Mouse (Mus musculus) monocyte, adult 5-6 weeks (primary cell): ENCODE measurements around the gene Ranbp3. TPM values are rescaled to one million over a fixed set of nuclear protein-coding genes. Genes with fewer than 3 reads are reported as not detected.

Source experiments
- ATAC-seq: fragments of 153-309, 156-312 bp; replicated peaks from 2 replicates; pipeline ENCODE4 v1.8.0; 2017; ENCODE audit warnings: mild to moderate bottlenecking; ENCODE audit not compliant: low TSS enrichment, insufficient number of reproducible peaks, severe bottlenecking, poor library complexity, low FRiP score
- total RNA-seq: library from RNA; stranded (forward); fragments of 200-1000, 200-491, 200-594 nt; gene quantifications from 3 replicates; pipeline ENCODE4 v1.2.3, GENCODE M21; 2017

Ranbp3 gene
- total RNA-seq, 1 experiment from 2014 or later, result 55.6 TPM

DNA sequence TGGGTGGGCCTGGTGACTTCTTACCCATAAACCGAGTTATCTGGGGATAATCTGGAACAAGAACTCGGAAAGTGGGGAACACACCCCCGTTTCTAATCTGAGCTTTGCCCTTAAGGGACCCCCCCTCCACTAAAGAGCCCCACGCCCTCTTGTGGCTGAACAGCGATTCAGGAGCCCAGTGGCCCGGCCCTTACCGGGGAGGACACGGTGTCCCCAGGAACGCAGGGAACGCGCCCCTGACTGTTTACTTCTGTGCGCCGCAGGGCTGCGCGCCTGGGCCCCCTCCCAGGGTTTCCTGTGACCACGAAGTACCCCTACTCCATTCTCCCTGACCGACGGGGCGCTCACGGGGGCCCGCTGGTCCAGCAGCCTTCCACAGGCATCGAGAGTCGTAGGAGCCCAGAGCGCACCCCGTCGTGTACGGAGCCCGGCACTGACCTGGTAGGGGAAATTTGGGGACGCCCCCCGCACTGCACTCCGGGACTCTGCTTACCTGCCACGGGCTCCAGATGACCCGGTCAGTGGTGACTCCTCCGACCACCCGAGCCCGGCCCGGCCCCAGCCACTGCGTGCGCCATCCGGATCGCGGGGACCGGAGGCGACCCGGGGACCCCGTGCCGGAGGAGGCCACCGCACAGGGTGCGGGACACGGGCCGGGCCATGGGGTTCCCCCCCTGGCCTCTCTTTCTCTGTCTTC, 83.8 kb downstream of the Ranbp3 start:
- ATAC-seq, result no peak

DNA sequence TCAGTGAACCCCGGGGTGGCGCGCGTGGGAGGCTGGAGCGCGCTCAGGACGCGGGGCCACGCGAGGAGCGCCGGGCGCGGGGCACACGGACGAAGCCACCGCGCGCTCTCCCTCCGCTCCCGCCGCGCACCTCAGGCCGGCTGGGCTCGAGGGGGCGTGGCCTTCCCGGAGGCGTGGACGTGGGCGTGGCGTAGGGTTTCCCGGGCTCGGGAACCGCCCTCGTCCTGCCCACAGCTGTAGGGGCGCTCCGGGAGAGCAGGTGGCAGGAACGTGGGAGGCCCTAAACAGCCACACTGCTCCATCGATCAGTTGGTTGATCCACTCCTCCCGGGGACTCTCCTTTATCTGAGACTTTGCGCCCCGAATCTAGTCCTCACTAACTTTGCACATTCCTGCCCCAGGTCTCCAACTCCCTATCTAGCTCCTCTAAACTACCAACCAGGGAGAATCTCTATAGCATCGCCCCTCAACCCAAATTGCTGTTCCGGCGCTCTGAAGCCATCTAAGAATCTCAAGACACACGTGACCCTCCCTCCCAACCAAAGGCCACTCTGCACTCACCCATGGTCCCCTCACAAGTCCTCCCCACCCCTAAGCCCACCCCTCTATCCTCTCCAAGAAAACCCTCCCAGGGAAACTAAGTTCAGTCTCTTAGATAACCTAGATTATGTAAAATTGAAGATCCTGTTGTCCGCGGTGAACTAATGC, 84.5 kb downstream of the Ranbp3 start, which contains the start of gene Nrtn:
Nrtn (minus strand) TSS at position 115 of the 708 bp plus-strand sequence.
- no peak for ATAC-seq

DNA sequence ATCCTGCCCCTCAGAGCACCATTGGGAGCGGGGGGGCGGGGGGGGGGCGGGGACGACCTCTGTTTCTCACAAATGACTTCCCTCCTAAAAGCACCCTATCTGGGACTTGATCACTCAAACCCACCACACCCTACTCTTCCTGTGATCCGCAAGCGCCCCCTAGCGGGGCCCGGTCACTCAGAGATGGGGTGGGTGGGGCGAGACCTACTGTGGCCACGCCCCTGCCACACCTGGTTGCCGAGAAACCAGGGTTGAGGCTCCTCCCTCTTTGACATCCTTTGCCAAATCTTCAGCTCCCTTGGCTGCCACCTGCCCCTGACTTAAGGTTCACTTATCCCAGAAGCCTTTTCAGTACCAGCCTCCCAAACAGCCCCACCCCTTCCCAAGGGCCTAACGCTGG, 85.0 kb downstream of the Ranbp3 start:
- ATAC-seq, result no peak

DNA sequence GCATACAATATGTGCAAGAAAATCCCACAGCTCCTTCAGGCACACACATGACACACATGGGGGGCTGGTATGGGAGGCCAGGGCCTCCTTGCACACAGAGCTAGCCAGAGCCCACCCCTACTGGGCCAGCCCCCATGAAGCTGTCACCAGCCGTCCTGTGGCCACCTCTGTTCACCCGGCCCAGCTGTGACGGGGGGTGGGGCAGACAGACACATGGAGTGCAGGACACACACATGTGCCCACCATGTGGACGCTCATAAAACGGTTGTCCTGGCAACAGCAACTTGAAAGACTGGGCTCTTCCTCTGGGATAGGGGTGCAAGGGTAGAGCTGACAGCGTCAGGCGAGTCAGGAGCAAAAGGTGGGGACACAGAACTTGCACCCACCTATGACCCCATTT, 86.2 kb downstream of the Ranbp3 start:
- ATAC-seq, result no peak

DNA sequence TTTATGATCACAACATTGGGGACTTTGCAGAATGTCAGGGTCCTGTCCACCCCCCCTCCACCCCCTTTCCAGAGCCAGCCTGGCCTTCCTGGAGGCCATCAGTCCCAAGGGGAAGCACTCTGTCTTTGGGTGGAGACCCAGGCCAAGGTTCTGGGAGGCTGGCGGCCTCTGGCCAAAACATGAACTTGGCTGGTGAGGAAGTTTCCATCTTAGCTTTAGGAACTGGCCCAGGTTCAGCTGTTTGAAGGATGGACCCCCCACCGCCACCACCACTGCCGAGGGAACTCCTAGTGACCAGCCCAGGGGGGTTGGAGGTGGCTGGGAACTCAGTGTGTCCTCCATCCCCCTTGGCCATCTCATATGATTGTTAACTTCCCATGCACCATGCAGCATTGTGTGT, 88.0 kb downstream of the Ranbp3 start:
- ATAC-seq, result no peak

Other genes starting within 250 kb of the Ranbp3 start
- gene Ptprs, start 196.8 kb upstream of the Ranbp3 start, total RNA-seq, result 15.5 to 40.8 TPM (median 16.3 TPM) in 3 replicates
- gene Znrf4, start 160.9 kb upstream of the Ranbp3 start, total RNA-seq, result not detected in 3 replicates
- gene Gm20219, start 118.9 kb upstream of the Ranbp3 start, total RNA-seq, result 1.2 to 2.0 TPM (median 1.4 TPM) in 3 replicates
- gene Safb2, start 88.7 kb upstream of the Ranbp3 start, total RNA-seq, result 191 to 318 TPM (median 246 TPM) in 3 replicates
- 126 to 218 TPM (median 173 TPM) in 3 replicates for gene Safb, start 88.5 kb upstream of the Ranbp3 start, total RNA-seq
- 37.8 to 85.8 TPM (median 43.7 TPM) in 3 replicates for gene 2410015M20Rik, start 63.5 kb upstream of the Ranbp3 start, total RNA-seq
- 1,204 to 1,236 TPM (median 1,232 TPM) in 3 replicates for gene Rpl36, start 59.9 kb upstream of the Ranbp3 start, total RNA-seq
- gene Lonp1, start 46.4 kb upstream of the Ranbp3 start, total RNA-seq, result 33.2 to 46.1 TPM (median 34.8 TPM) in 3 replicates
- 0.38 to 1.7 TPM in 2 of 3 replicates, not detected in the other for gene Catsperd, start 45.2 kb upstream of the Ranbp3 start, total RNA-seq
- gene Ndufa11, start 44.5 kb downstream of the Ranbp3 start, total RNA-seq, result 66.7 to 91.2 TPM (median 74.2 TPM) in 3 replicates
- gene Vmac, start 44.7 kb downstream of the Ranbp3 start, total RNA-seq, result 5.0 to 6.0 TPM (median 5.0 TPM) in 3 replicates
- not detected in 3 replicates for gene Nrtn, start 84.2 kb downstream of the Ranbp3 start, total RNA-seq
- 15.0 to 22.2 TPM (median 19.2 TPM) in 3 replicates for gene Dus3l, start 91.5 kb downstream of the Ranbp3 start, total RNA-seq
- gene Prr22, start 97.0 kb downstream of the Ranbp3 start, total RNA-seq, result 0.29 to 0.49 TPM in 2 of 3 replicates, not detected in the other
- gene Rfx2, start 157.7 kb downstream of the Ranbp3 start, total RNA-seq, result 4.7 to 8.2 TPM (median 6.6 TPM) in 3 replicates
- not detected in 3 replicates for gene Acsbg2, start 201.2 kb downstream of the Ranbp3 start, total RNA-seq
- gene 1700061G19Rik, start 202.2 kb downstream of the Ranbp3 start, total RNA-seq, result not detected in 3 replicates